Mouse (Mus musculus): ENCODE measurements at regions not wholly inside any gene's neighbourhood (a gene's known extent, or its start where the extent isn't known, plus 50 kb on each side); places are given as distances from the start of the nearest gene placed in this dataset.
A peak's percentile ranks its signal among the peaks of the same experiment; 100 is the strongest.

DNA sequence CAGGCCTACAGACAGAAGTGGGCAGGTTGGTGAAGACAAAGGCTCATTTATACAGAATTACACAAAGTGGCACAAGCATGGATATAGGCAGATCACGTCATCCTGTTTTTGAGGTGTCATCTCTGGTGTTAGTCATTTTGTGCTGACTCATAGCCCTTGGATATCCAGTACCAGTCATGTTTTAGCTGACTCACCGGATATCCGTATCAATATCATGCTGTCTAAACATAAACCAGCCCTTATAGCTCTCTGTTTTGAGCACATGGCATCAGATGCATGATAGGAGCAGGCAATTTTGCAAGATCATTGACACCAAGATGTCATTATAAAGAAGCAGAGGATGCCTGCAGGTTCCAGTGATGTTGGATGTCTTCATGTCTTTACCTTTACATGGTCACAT lies 97.5 kb upstream of the Mki67 start:
- DNase-seq (ENCODE audit: low spot score): no peak
- intact Hi-C loops (cut with DNase I): no loop called here

- intact Hi-C loops (cut with DNase I): no loop called here
- DNase-seq (ENCODE audit: low spot score): no peak
Observed at GRCm38 (mm10) chr7:135816191-135816590, 100.0 kb upstream of the Mki67 start.

GRCm38 (mm10) chr7:135817868-135818267 lies 101.7 kb upstream of the Mki67 start:
- intact Hi-C loops (cut with DNase I): no loop called here
- DNase-seq (ENCODE audit: low spot score): no peak

DNA sequence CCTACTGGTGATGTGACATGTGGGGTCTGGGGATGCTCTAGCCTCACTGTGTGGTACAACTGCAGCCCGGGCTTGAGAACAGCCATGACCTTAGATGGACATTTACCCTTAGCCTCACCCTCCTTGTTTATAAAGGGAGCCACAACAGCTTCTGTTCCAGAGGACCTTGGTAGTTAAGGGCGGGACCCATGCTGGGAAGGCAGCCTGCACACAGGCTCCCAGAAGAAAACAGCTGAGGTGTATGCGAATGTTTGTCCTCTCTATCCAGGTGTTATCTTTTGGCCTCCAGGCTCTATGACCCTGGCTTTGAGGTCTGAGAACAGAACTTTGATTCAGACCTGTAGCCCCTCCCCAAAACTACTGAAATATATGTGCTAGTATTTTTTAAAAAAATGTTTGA lies 102.1 kb upstream of the Mki67 start:
- intact Hi-C loops (cut with DNase I): no loop called here
- no peak for DNase-seq (ENCODE audit: low spot score)

- DNase-seq (ENCODE audit: low spot score): no peak
- intact Hi-C loops (cut with DNase I): no loop called here
Observed at GRCm38 (mm10) chr7:135823884-135824750, 108.0 kb upstream of the Mki67 start.

DNA sequence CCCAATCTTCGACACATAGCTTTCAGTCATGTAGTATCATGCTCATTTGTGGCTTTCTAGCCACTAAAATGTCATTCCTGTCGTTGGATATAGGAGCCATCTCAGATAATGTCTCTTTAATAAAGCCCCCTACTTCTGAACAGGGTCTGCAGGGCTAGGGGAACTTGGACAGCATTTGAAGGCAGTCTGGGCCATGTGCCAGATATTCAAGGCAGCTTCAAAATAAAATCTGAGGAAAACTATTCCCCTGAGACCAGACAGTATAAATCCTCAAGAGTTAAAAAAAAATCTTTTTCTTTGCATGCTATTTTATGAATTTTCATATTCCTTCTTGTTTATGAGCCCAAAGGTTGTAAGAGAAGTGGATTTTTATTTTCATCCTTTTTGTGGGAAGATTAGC lies 113.1 kb upstream of the Mki67 start:
- no peak for DNase-seq (ENCODE audit: low spot score)
- intact Hi-C loops (cut with DNase I): no loop called here

DNA sequence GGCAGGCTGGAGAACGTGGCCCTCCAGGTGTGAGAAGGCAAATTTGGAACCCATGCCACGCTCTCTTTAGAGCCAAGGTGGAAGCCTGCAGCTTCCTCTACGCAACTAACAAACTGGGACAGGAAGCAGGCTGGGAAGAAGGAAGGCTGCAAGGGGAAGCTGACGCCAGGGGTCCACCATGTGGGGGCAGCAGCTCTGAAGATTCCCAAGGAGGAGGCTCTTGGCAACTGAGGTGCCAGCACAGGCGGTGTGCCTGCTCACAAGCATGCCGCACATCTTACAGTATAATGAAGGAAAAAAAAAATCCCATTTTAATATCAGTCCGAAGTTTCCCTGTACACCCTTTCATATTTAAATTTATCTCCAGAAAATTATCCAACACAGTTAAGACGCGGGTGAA lies 117.3 kb upstream of the Mki67 start:
- intact Hi-C loops (cut with DNase I): loop anchor here (2.0 to 10.0 kb wide), 3 partner anchors 41 to 651 kb away; no protein-coding TSS in a partner anchor
- no peak for DNase-seq (ENCODE audit: low spot score)

- intact Hi-C loops (cut with DNase I): loop anchor here (2.0 to 10.0 kb wide), 7 partner anchors 210 to 1630 kb away; no protein-coding TSS in a partner anchor
Observed at GRCm38 (mm10) chr7:135836808-135837733, 120.9 kb upstream of the Mki67 start.

GRCm38 (mm10) chr7:135844018-135844417 lies 127.9 kb upstream of the Mki67 start:
- DNase-seq (ENCODE audit: low spot score): no peak
- intact Hi-C loops (cut with DNase I): no loop called here

More at GRCm38 (mm10) chr7:135836808-135837733, 120.9 kb upstream of the Mki67 start:
- DNase-seq (ENCODE audit: low spot score): peak; percentile 42

DNA sequence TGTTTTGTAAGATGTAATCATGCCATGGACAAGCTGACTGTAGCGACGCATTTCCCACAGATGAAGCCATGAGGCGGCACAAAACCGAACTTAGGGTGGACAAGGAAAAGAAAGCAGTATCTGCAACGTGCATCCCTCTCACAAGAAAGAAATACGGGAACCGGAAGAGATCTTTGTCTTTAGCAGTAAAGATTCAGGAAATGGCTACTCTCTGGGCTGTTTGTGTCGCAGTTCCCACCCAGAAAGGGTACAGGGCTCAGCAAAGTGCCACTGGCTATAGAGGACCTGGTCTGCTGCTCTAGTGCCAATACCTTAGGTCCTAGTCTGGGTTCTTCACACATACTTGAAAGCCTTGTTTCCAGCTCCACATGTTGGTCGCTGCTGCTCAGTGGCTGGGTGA lies 131.1 kb upstream of the Mki67 start:
- intact Hi-C loops (cut with DNase I): no loop called here
- no peak for DNase-seq (ENCODE audit: low spot score)

GRCm38 (mm10) chr7:135848170-135848569 lies 132.0 kb upstream of the Mki67 start:
- DNase-seq (ENCODE audit: low spot score): no peak
- intact Hi-C loops (cut with DNase I): no loop called here

GRCm38 (mm10) chr7:135848833-135849232 lies 132.7 kb upstream of the Mki67 start:
- DNase-seq (ENCODE audit: low spot score): no peak
- intact Hi-C loops (cut with DNase I): no loop called here

GRCm38 (mm10) chr7:135853127-135853813 lies 137.1 kb upstream of the Mki67 start:
- intact Hi-C loops (cut with DNase I): no loop called here
- no peak for DNase-seq (ENCODE audit: low spot score)

GRCm38 (mm10) chr7:135853814-135854324 lies 137.7 kb upstream of the Mki67 start:
- intact Hi-C loops (cut with DNase I): no loop called here
- no peak for DNase-seq (ENCODE audit: low spot score)

GRCm38 (mm10) chr7:135860288-135860687 lies 144.1 kb upstream of the Mki67 start:
- intact Hi-C loops (cut with DNase I): no loop called here

GRCm38 (mm10) chr7:135860741-135861408 lies 144.7 kb upstream of the Mki67 start:
- intact Hi-C loops (cut with DNase I): no loop called here
- DNase-seq (ENCODE audit: low spot score): peak; percentile 6

More at GRCm38 (mm10) chr7:135860288-135860687, 144.1 kb upstream of the Mki67 start:
- no peak for DNase-seq (ENCODE audit: low spot score)

- peak; percentile 4 for DNase-seq (ENCODE audit: low spot score)
- intact Hi-C loops (cut with DNase I): no loop called here
Observed at GRCm38 (mm10) chr7:135861409-135861805, 145.2 kb upstream of the Mki67 start.

GRCm38 (mm10) chr7:135863581-135864426 lies 147.6 kb upstream of the Mki67 start:
- no peak for DNase-seq (ENCODE audit: low spot score)
- intact Hi-C loops (cut with DNase I): no loop called here
